22 mouse cellular contexts compared by ENCODE assay signal in genomic region chr7:141652191-141652590, GRCm38 (mm10). TPM values are rescaled to one million over a fixed set of nuclear protein-coding genes. Genes with fewer than 3 reads are reported as not detected.
DNase-seq lines count a peak whose midpoint lies in the region; ATAC-seq and TF ChIP-seq lines count a peak whose summit lies in the region.
"Had no signal": no experiment of that assay in that cellular context is flagged by ENCODE, and none has a peak within 500 bp of the region (broad histone marks: within the 10 kb centered on the region; RNA-seq: fewer than 3 reads in every experiment).

No protein-coding gene starts in this region.

- TF ChIP-seq CTCF in gastrocnemius, adult 2 months (IDR thresholded peaks at IDR 0.05) = no peak

- ATAC-seq in liver, embryonic 16.5 days (ENCODE audit: low read depth) = peak; percentile 27; the same call in 1 of the 2 replicates
- ATAC-seq: forebrain, embryonic 15.5 days; inflammation-experienced regulatory T-cells, adult 6 months had no signal

- H3K36me3 ChIP-seq in embryonic facial prominence, embryonic 10.5 days (replicated peaks) = no peaks in the 10 kb centered on the region
- H3K36me3 ChIP-seq in liver, embryonic 16.5 days (ENCODE audit: control insufficient read depth, insufficient read depth) = no peaks in the 10 kb centered on the region
- H3K36me3 ChIP-seq: embryonic facial prominence, embryonic 12.5 days; forebrain, embryonic 15.5 days had no signal

- no peak overlapping the region for H3K27ac ChIP-seq in gastrocnemius, adult 2 months
- no peak overlapping the region for H3K27ac ChIP-seq in embryonic facial prominence, embryonic 10.5 days (replicated peaks)
- no peak overlapping the region for H3K27ac ChIP-seq in liver, embryonic 16.5 days (ENCODE audit: low read length)
- H3K27ac ChIP-seq: embryonic facial prominence, embryonic 12.5 days; forebrain, embryonic 15.5 days had no signal

- no peaks in the 10 kb centered on the region for H3K27me3 ChIP-seq in embryonic facial prominence, embryonic 10.5 days (replicated peaks; ENCODE audit: low read depth, poor library complexity, severe bottlenecking)
- H3K27me3 ChIP-seq in liver, embryonic 16.5 days (ENCODE audit: control insufficient read depth, insufficient read depth, low read depth, low read length) = no peaks in the 10 kb centered on the region
- H3K27me3 ChIP-seq: embryonic facial prominence, embryonic 12.5 days; forebrain, embryonic 15.5 days had no signal

- WGBS in embryonic facial prominence, embryonic 10.5 days = 46% methylated on average over 7 of the region's 7 CpGs
- WGBS in liver, embryonic 16.5 days (ENCODE audit: insufficient replicate concordance) = 33% methylated on average over 7 of the region's 7 CpGs

- peaks cover 28% of the 10 kb centered on the region for H3K4me1 ChIP-seq in embryonic facial prominence, embryonic 10.5 days
- peaks cover 42% of the 10 kb centered on the region for H3K4me1 ChIP-seq in liver, embryonic 16.5 days (ENCODE audit: control insufficient read depth, low read depth, low read length)
- H3K4me1 ChIP-seq: forebrain, embryonic 15.5 days had no signal

- no peaks in the 10 kb centered on the region for H3K9me3 ChIP-seq in embryonic facial prominence, embryonic 10.5 days
- H3K9me3 ChIP-seq in liver, embryonic 16.5 days (replicated peaks; ENCODE audit: control insufficient read depth, low read length) = no peaks in the 10 kb centered on the region
- H3K9me3 ChIP-seq: embryonic facial prominence, embryonic 12.5 days; forebrain, embryonic 15.5 days had no signal

- H3K9ac ChIP-seq in liver, embryonic 16.5 days (ENCODE audit: low read depth, low read length) = no peak overlapping the region
- H3K9ac ChIP-seq: embryonic facial prominence, embryonic 12.5 days; forebrain, embryonic 15.5 days had no signal

- H3K4me3 ChIP-seq in gastrocnemius, adult 2 months = no peak overlapping the region
- no peak overlapping the region for H3K4me3 ChIP-seq in embryonic facial prominence, embryonic 10.5 days
- no peak overlapping the region for H3K4me3 ChIP-seq in liver, embryonic 16.5 days (ENCODE audit: low read depth, low read length)
- H3K4me3 ChIP-seq: embryonic facial prominence, embryonic 12.5 days; erythroblast, embryonic 14.5 days; forebrain, embryonic 15.5 days had no signal

- no peak overlapping the region for H3K4me2 ChIP-seq in liver, embryonic 16.5 days (ENCODE audit: low read depth, low read length)
- H3K4me2 ChIP-seq: embryonic facial prominence, embryonic 12.5 days; forebrain, embryonic 15.5 days had no signal

- intact Hi-C loops in gastrocnemius, adult 2 months (cut with DNase I) = no loop called here

- peak; percentile 6 for DNase-seq in gastrocnemius, adult 2 months
- no peak for DNase-seq in gastrocnemius, postnatal 4 days (ENCODE audit: low spot score in 2 of 2)
- peak; percentile 30 for DNase-seq in R1 (ENCODE audit: low read depth, low spot score)
- DNase-seq in embryonic facial prominence, embryonic 10.5 days (ENCODE audit: low spot score) = peak; percentile 29
- DNase-seq in yolk sac, embryonic 10.5 days (ENCODE audit: low spot score) = no peak
- no peak for DNase-seq in thymus, postnatal 10 days (ENCODE audit: low spot score in 2 of 2)
- DNase-seq: cerebellum, adult 9-11 months; gastrocnemius, postnatal 25 days; kidney, postnatal 4 days; layer of hippocampus, adult 9-11 months; lung, adult 18-20 months; lung, postnatal 14 days; thymus, postnatal 25 days had no signal

RNA-seq across cellular contexts. Expression of gene Muc6, which starts 2.9 kb away (rescaled TPM):
- total RNA-seq in gastrocnemius, adult 2 months (2021) = not detected
- total RNA-seq in gastrocnemius, postnatal 4 days (2021) = not detected
- 0.11 and 0.14 TPM in 2 replicates for polyA plus RNA-seq in embryonic facial prominence, embryonic 10.5 days (2016; fragmentation: Nextera tagmentation; extraction: Ambion mirVana)
- 2.8 and 3.1 TPM in 2 replicates for polyA plus RNA-seq in liver, embryonic 16.5 days (2015; fragmentation: Nextera tagmentation; extraction: Ambion mirVana)
- total RNA-seq: gastrocnemius, postnatal 25 days; hematopoietic stem cell, adult 5-6 weeks; left cerebral cortex, adult 8-10 months had no signal

RNA-seq across cellular contexts. Expression of gene Muc2, which starts 37.9 kb away (rescaled TPM):
- under 1 TPM in 1 of 2 experiments, not detected in 1; 0.08 TPM for total RNA-seq in gastrocnemius, adult 2 months (2021)
- total RNA-seq in gastrocnemius, postnatal 4 days (2021) = under 1 TPM; 0.52 to 0.59 TPM
- 0.26 and 0.36 TPM in 2 replicates for polyA plus RNA-seq in embryonic facial prominence, embryonic 10.5 days (2016; fragmentation: Nextera tagmentation; extraction: Ambion mirVana)
- polyA plus RNA-seq in liver, embryonic 16.5 days (2015; fragmentation: Nextera tagmentation; extraction: Ambion mirVana) = 0.24 TPM in 1 of 2 replicates, not detected in the other
- total RNA-seq: hematopoietic stem cell, adult 5-6 weeks; megakaryocyte-erythroid progenitor cell, adult 5-6 weeks; MEL had no signal
- polyA plus RNA-seq: inflammation-experienced regulatory T-cells, adult 6 months had no signal

Comparison
In these comparisons a context has a peak if more than half of its experiments do, and no peak if none do; other contexts are left out.
1. DNase-seq: peak in gastrocnemius, adult 2 months (single experiment), R1 (single experiment) and embryonic facial prominence, embryonic 10.5 days (single experiment); none in gastrocnemius, postnatal 4 days (0 of 2), yolk sac, embryonic 10.5 days (single experiment) and thymus, postnatal 10 days (0 of 2).